ENCODE assay signal across 11 mouse cellular contexts in genomic region chr14:26488329-26489020, GRCm38 (mm10). TPM values are rescaled to one million over a fixed set of nuclear protein-coding genes. Genes with fewer than 3 reads are reported as not detected.
DNase-seq lines count a peak whose midpoint lies in the region; ATAC-seq lines count a peak whose summit lies in the region.
"Had no signal": no experiment of that assay in that cellular context is flagged by ENCODE, and none has a peak within 500 bp of the region (broad histone marks: within the 10 kb centered on the region; RNA-seq: fewer than 3 reads in every experiment).

No protein-coding gene starts in this region.

- peaks cover 15% of the 10 kb centered on the region for H3K4me1 ChIP-seq in hindbrain, embryonic 10.5 days (replicated peaks)
- 0 out of 2 replicates have a peak, but pooled peaks cover 4% of the 10 kb centered on the region for H3K4me1 ChIP-seq in hindbrain, embryonic 14.5 days (replicated peaks; ENCODE audit: control insufficient read depth, insufficient read depth, low read length)
- no peaks in the 10 kb centered on the region; the same call in 1 of the 2 replicates for H3K4me1 ChIP-seq in liver, embryonic 11.5 days (replicated peaks; ENCODE audit: control insufficient read depth, insufficient read depth, low read length)

- DNase-seq in hindbrain, embryonic 10.5 days (ENCODE audit: low spot score) = peak; percentile 35
- no peak for DNase-seq in hindbrain, embryonic 14.5 days (ENCODE audit: low spot score)
- peak; percentile 42 for DNase-seq in Muller cell, postnatal 12 days (ENCODE audit: inconsistent ontology term)
- peak; percentile 28 for DNase-seq in embryo, embryonic 11 days
- DNase-seq in mesoderm, embryonic 11.5 days (ENCODE audit: low read depth, low spot score) = peak; percentile 37
- no peak for DNase-seq in thymus, postnatal 4 days
- DNase-seq in thymus, adult 18-20 months = no peak
- DNase-seq in liver, embryonic 11.5 days (ENCODE audit: low spot score) = no peak
- DNase-seq: thymus, adult 2 months had no signal

- no peak overlapping the region for H3K4me3 ChIP-seq in hindbrain, embryonic 10.5 days
- no peak overlapping the region for H3K4me3 ChIP-seq in hindbrain, embryonic 14.5 days (replicated peaks; ENCODE audit: low read length)
- H3K4me3 ChIP-seq in liver, embryonic 11.5 days (ENCODE audit: low read depth, low read length) = no peak overlapping the region
- H3K4me3 ChIP-seq: neural tube, embryonic 12.5 days had no signal

- no peak; the same call in 1 of the 2 replicates for ATAC-seq in hindbrain, embryonic 14.5 days (ENCODE audit: low FRiP score)
- ATAC-seq in liver, embryonic 11.5 days (replicated peaks; ENCODE audit: low FRiP score) = no peak

- no peaks in the 10 kb centered on the region for H3K9me3 ChIP-seq in hindbrain, embryonic 10.5 days
- H3K9me3 ChIP-seq in hindbrain, embryonic 14.5 days (ENCODE audit: control insufficient read depth, low read length) = no peaks in the 10 kb centered on the region
- H3K9me3 ChIP-seq in liver, embryonic 11.5 days (ENCODE audit: control insufficient read depth, low read length) = no peaks in the 10 kb centered on the region
- H3K9me3 ChIP-seq: neural tube, embryonic 12.5 days had no signal

- no peak overlapping the region for H3K9ac ChIP-seq in hindbrain, embryonic 14.5 days
- no peak overlapping the region for H3K9ac ChIP-seq in liver, embryonic 11.5 days (ENCODE audit: low read depth, low read length)
- H3K9ac ChIP-seq: neural tube, embryonic 12.5 days had no signal

- H3K27ac ChIP-seq in hindbrain, embryonic 10.5 days = peak overlapping the region; percentile 73; the same call in 1 of the 2 replicates
- no peak overlapping the region for H3K27ac ChIP-seq in hindbrain, embryonic 14.5 days
- H3K27ac ChIP-seq in liver, embryonic 11.5 days (ENCODE audit: low read depth, low read length) = no peak overlapping the region
- H3K27ac ChIP-seq: neural tube, embryonic 12.5 days had no signal

- no peaks in the 10 kb centered on the region for H3K36me3 ChIP-seq in hindbrain, embryonic 10.5 days
- H3K36me3 ChIP-seq in hindbrain, embryonic 14.5 days (replicated peaks; ENCODE audit: control insufficient read depth, insufficient read depth) = no peaks in the 10 kb centered on the region
- H3K36me3 ChIP-seq in liver, embryonic 11.5 days (ENCODE audit: control insufficient read depth, insufficient read depth, low read length) = no peaks in the 10 kb centered on the region
- H3K36me3 ChIP-seq: neural tube, embryonic 12.5 days had no signal

- WGBS in hindbrain, embryonic 10.5 days = 59% methylated on average over 9 of the region's 9 CpGs
- 46% methylated on average over 9 of the region's 9 CpGs for WGBS in hindbrain, embryonic 14.5 days
- WGBS in liver, embryonic 11.5 days = 76% methylated on average over 9 of the region's 9 CpGs

- no peaks in the 10 kb centered on the region for H3K27me3 ChIP-seq in hindbrain, embryonic 10.5 days (ENCODE audit: insufficient read depth, poor library complexity, severe bottlenecking)
- no peaks in the 10 kb centered on the region for H3K27me3 ChIP-seq in hindbrain, embryonic 14.5 days (ENCODE audit: control insufficient read depth, insufficient read depth, low read length)
- no peaks in the 10 kb centered on the region for H3K27me3 ChIP-seq in liver, embryonic 11.5 days (replicated peaks; ENCODE audit: control insufficient read depth, insufficient read depth, low read length)
- H3K27me3 ChIP-seq: neural tube, embryonic 12.5 days had no signal

- H3K4me2 ChIP-seq in hindbrain, embryonic 14.5 days (replicated peaks) = no peak overlapping the region
- no peak overlapping the region for H3K4me2 ChIP-seq in liver, embryonic 11.5 days
- H3K4me2 ChIP-seq: heart, embryonic 11.5 days; neural tube, embryonic 12.5 days had no signal

RNA-seq across cellular contexts. Expression of gene Slmap, which starts 46.3 kb away (rescaled TPM):
- 13.8 and 14.4 TPM in 2 replicates for polyA plus RNA-seq in hindbrain, embryonic 10.5 days (2016; fragmentation: Nextera tagmentation; extraction: Ambion mirVana)
- polyA plus RNA-seq in hindbrain, embryonic 14.5 days (2014; fragmentation: Nextera tagmentation; extraction: Ambion mirVana) = 19.6 and 19.8 TPM in 2 replicates
- 27.5 and 28.4 TPM in 2 replicates for polyA plus RNA-seq in liver, embryonic 11.5 days (2014; fragmentation: Nextera tagmentation; extraction: Ambion mirVana)

Comparison
In these comparisons a context has a peak if more than half of its experiments do, and no peak if none do; other contexts are left out.
1. DNase-seq: peak in hindbrain, embryonic 10.5 days (single experiment), Muller cell, postnatal 12 days (single experiment), embryo, embryonic 11 days (single experiment) and mesoderm, embryonic 11.5 days (single experiment); none in hindbrain, embryonic 14.5 days (single experiment), thymus, postnatal 4 days (single experiment), thymus, adult 18-20 months (0 of 2) and liver, embryonic 11.5 days (single experiment).